Mouse (Mus musculus): ENCODE results near the gene Atg2a. TPM values are rescaled to one million over a fixed set of nuclear protein-coding genes. Genes with fewer than 3 reads are reported as not detected.
A peak's percentile ranks its signal among the peaks of the same experiment; 100 is the strongest.

Atg2a gene
- total and polyA plus RNA-seq, 3 experiments, result 2.8 to 13.9 (median 9.5) TPM

- TF ChIP-seq TBP (conservative IDR thresholded peaks at IDR 0.05; ENCODE audit: low read depth, low read length), result no peak
- TF ChIP-seq USF1 (IDR thresholded peaks at IDR 0.05; ENCODE audit: low read depth, low read length), result no peak
- TF ChIP-seq JUND (conservative IDR thresholded peaks at IDR 0.05; ENCODE audit: low read depth, low read length), result no peak
These were observed 22.7 kb downstream of the Atg2a start (continued) for GRCm38 (mm10) chr19:6264200-6264599.

DNA sequence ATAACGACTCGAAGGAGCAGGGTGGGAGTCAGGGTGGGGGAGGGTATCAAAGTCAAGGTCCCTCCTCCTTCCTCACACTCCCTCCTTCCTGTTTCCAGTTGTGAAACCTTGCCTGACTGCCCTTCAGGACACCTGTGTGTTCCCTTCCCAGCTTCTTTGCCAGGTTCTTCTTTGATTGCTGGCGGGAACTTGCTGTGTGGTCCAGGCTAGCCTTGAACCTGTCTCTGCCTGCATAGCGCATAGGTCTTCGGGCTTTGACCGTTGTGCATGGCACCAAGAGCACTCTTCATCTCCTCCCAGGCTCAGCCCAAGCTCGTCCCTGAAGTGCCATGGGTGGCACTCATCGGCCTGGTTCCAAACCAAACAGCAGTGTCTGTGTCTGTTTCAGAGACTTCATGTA is 23.5 kb downstream of the Atg2a start:
- Histone ChIP-seq H3K4me1 (ENCODE audit: control insufficient read depth in 1 of 2, insufficient read depth in 2 of 2) (peaks cover 5 to 26% of the 10 kb centered on the region in 2 experiments; a peak in 3 of 4 replicates), H3K4me3 (replicated peaks in 1 of 3; ENCODE audit: low read depth in 2 of 3, low read length in 2 of 3, poor library complexity in 1 of 3) (no peak overlapping the region), H3K9ac (ENCODE audit: insufficient read depth, low read depth) (no peak overlapping the region), H3K27ac (ENCODE audit: insufficient read depth, low read depth) (no peak overlapping the region), H3K9me3 (replicated peaks; ENCODE audit: low read length) (peaks cover 3% of the 10 kb centered on the region), H3K79me2 (replicated peaks; ENCODE audit: control insufficient read depth, extremely low read depth, insufficient read depth, poor library complexity, severe bottlenecking) (no peaks in the 10 kb centered on the region), H3K36me3 (replicated peaks in 1 of 2; ENCODE audit: control insufficient read depth in 1 of 2, insufficient read depth in 1 of 2, low read length in 1 of 2) (peaks cover 15 to 35% of the 10 kb centered on the region in 2 experiments), H3K27me3 (replicated peaks) (peaks cover 2% of the 10 kb centered on the region), H3K4me2 (ENCODE audit: insufficient read depth, low read depth, poor library complexity, severe bottlenecking) (no peak overlapping the region)
- in situ Hi-C loops (cut with MboI; ENCODE audit: low pct_ligation_motif_present, low pct_unique_long_range_greater_than_20kb, low sequenced_read_pairs) (loop anchor here (5.0 kb wide), 1 partner anchor 42 kb away; the partner anchor contains the start of gene Cdc42bpg), dilution Hi-C loops (cut with MboI; ENCODE audit: extremely low pct_ligation_motif_present, extremely low pct_unique_long_range_greater_than_20kb, low sequenced_read_pairs) (no loop called here)
- no peak for DNase-seq (ENCODE audit: extremely low read depth)
- no peak for TF ChIP-seq MAFK (IDR thresholded peaks at IDR 0.05; ENCODE audit: insufficient replicate concordance, low read length)
- no peak for TF ChIP-seq POLR2AphosphoS2 (IDR thresholded peaks at IDR 0.05; ENCODE audit: low read depth, low read length)
- no peak for TF ChIP-seq JUND (conservative IDR thresholded peaks at IDR 0.05; ENCODE audit: low read depth, low read length)
- no peak for TF ChIP-seq ZNF384 (IDR thresholded peaks at IDR 0.05; ENCODE audit: low read depth, low read length)
- TF ChIP-seq MXI1 (IDR thresholded peaks at IDR 0.05; ENCODE audit: low read depth, low read length), result no peak
- no peak for TF ChIP-seq MAX (IDR thresholded peaks at IDR 0.05; ENCODE audit: low read length)
- TF ChIP-seq BHLHE40 (IDR thresholded peaks at IDR 0.05; ENCODE audit: low read depth, low read length), result no peak
- no peak for TF ChIP-seq USF1 (IDR thresholded peaks at IDR 0.05; ENCODE audit: low read depth, low read length)
- TF ChIP-seq USF2 (conservative IDR thresholded peaks at IDR 0.05; ENCODE audit: low read depth, low read length), result no peak
- no peak for TF ChIP-seq JUN (IDR thresholded peaks at IDR 0.05; ENCODE audit: insufficient read depth, low read depth, low read length)
- no peak for TF ChIP-seq ELF1 (IDR thresholded peaks at IDR 0.05; ENCODE audit: low read depth, low read length)
- TF ChIP-seq MYC (IDR thresholded peaks at IDR 0.05; ENCODE audit: low read depth, low read length), result no peak
- no peak for TF ChIP-seq RCOR1 (conservative IDR thresholded peaks at IDR 0.05; ENCODE audit: low read depth, low read length)
- no peak for TF ChIP-seq HCFC1 (IDR thresholded peaks at IDR 0.05; ENCODE audit: low read depth, low read length)
- TF ChIP-seq EP300 (IDR thresholded peaks at IDR 0.05; ENCODE audit: low read length), result no peak
- no peak for TF ChIP-seq IRF4 (IDR thresholded peaks at IDR 0.05; ENCODE audit: low read depth, low read length)
- no peak for TF ChIP-seq SIN3A (IDR thresholded peaks at IDR 0.05; ENCODE audit: low read length)

- Histone ChIP-seq H3K4me2 (ENCODE audit: insufficient read depth, low read depth, poor library complexity, severe bottlenecking) (no peak overlapping the region), H3K27ac (ENCODE audit: insufficient read depth, low read depth) (no peak overlapping the region), H3K79me2 (replicated peaks; ENCODE audit: control insufficient read depth, extremely low read depth, insufficient read depth, poor library complexity, severe bottlenecking) (no peaks in the 10 kb centered on the region), H3K9me3 (replicated peaks; ENCODE audit: low read length) (peaks cover 2% of the 10 kb centered on the region), H3K27me3 (replicated peaks) (peaks cover 2% of the 10 kb centered on the region), H3K36me3 (replicated peaks in 1 of 2; ENCODE audit: control insufficient read depth in 1 of 2, insufficient read depth in 1 of 2, low read length in 1 of 2) (peaks cover 11 to 28% of the 10 kb centered on the region in 2 experiments), H3K9ac (ENCODE audit: insufficient read depth, low read depth) (no peak overlapping the region), H3K4me1 (ENCODE audit: control insufficient read depth in 1 of 2, insufficient read depth in 2 of 2) (peaks cover 5 to 23% of the 10 kb centered on the region in 2 experiments; a peak in 3 of 4 replicates), H3K4me3 (replicated peaks in 1 of 3; ENCODE audit: low read depth in 2 of 3, low read length in 2 of 3, poor library complexity in 1 of 3) (no peak overlapping the region)
- in situ Hi-C loops (cut with MboI; ENCODE audit: low pct_ligation_motif_present, low pct_unique_long_range_greater_than_20kb, low sequenced_read_pairs) (no loop called here), dilution Hi-C loops (cut with MboI; ENCODE audit: extremely low pct_ligation_motif_present, extremely low pct_unique_long_range_greater_than_20kb, low sequenced_read_pairs) (no loop called here)
- DNase-seq (ENCODE audit: extremely low read depth), result no peak
- TF ChIP-seq CTCF (conservative IDR thresholded peaks at IDR 0.05 in 1 of 2, IDR thresholded peaks at IDR 0.05 in 1 of 2; ENCODE audit: low read depth in 2 of 2, low read length in 2 of 2), result peak in 1 of 2 experiments; percentile 30; a peak in 1 of 4 replicates
- TF ChIP-seq ZNF384 (IDR thresholded peaks at IDR 0.05; ENCODE audit: low read depth, low read length), result peak; percentile 53; the same call in 1 of the 2 replicates
- TF ChIP-seq NELFE (IDR thresholded peaks at IDR 0.05; ENCODE audit: low read depth, low read length), result no peak
These were observed 24.3 kb downstream of the Atg2a start for GRCm38 (mm10) chr19:6265727-6266182.
